ENCODE assay signal across 1 mouse cellular context in genomic region chr2:91444286-91444892, GRCm38 (mm10).
TF ChIP-seq lines count a peak whose summit lies in the region.

1110051M20Rik (minus strand) TSS chr2:91444704.

TF ChIP-seq in CH12.LX, 34 proteins besides CTCF, POLR2A, EP300 and RAD21 (continued from another document):
- no peak for TF ChIP-seq ZC3H11A (IDR thresholded peaks at IDR 0.05; ENCODE audit: low read depth, low read length)
- no peak for TF ChIP-seq NRF1 (IDR thresholded peaks at IDR 0.05; ENCODE audit: low read depth, low read length)
- no peak for TF ChIP-seq RCOR1 (conservative IDR thresholded peaks at IDR 0.05; ENCODE audit: low read depth, low read length)
TF ChIP-seq in CH12.LX: peak in this region for 9.
